Mouse (Mus musculus): ENCODE measurements around the gene Rela.

DNA sequence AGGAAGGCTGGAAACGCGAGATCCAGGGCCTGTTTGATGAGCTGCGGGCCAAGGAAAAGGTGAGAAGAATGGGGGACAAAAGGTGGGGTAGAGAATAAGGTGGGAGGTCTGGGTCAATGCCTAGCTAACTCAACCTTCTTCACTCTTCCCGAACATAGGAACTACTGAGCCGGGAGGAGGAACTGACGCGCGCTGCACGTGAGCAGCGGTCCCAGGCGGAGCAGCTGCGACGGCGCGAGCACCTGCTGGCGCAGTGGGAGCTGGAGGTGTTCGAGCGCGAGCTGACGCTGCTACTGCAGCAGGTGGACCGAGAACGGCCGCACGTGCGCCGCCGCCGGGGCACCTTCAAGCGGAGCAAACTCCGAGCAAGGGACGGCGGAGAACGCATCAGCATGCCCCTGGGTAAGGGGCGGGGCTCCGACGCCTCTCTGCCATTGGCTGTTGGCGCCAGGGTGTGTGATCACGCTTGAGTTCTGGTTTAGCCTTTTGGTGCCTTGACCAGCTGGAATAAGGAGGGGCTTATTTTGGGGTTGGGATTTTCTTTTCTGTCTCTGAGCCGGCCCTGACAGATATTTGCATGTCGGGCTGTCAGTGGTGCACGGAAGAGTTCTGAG lies 58.7 kb downstream of the Rela start:
- TF ChIP-seq POLR2A (IDR thresholded peaks at IDR 0.05; ENCODE audit: borderline replicate concordance, insufficient read depth, low read length) (no peak), CTCF (IDR thresholded peaks at IDR 0.05; ENCODE audit: borderline replicate concordance, insufficient read depth, low read depth, low read length) (no peak)
